Mouse (Mus musculus): ENCODE results near the gene Prr18. TPM values are rescaled to one million over a fixed set of nuclear protein-coding genes. Genes with fewer than 3 reads are reported as not detected.

Prr18 gene
- total RNA-seq, 2 experiments from 2014 or later: 0.08 TPM

DNA sequence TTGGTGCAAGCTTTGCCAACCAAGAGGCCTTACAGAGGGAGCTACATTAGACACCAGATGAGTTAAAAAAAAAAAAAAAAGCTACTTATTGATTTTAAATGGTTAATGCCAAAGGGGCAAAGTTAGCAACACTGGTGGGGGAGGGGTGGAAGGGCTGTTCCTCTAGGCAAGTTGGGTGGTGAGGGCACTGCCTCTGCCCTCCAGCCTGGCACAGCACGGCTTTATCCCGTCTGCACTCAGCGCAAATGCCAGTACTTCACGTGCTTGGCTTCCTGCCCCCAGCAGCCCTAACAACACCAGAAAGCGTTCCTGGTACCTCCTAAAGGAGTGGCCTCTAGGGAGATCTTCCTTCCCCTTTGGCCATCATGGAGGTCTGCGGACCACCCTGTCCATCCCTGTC is 6.2 kb downstream of the Prr18 start:
- no peak overlapping the region for H3K4me3 ChIP-seq
- no peak for TF ChIP-seq CTCF (IDR thresholded peaks at IDR 0.05)
- intact Hi-C loops (cut with DNase I): no loop called here
- DNase-seq: no peak
- H3K27ac ChIP-seq: no peak overlapping the region

DNA sequence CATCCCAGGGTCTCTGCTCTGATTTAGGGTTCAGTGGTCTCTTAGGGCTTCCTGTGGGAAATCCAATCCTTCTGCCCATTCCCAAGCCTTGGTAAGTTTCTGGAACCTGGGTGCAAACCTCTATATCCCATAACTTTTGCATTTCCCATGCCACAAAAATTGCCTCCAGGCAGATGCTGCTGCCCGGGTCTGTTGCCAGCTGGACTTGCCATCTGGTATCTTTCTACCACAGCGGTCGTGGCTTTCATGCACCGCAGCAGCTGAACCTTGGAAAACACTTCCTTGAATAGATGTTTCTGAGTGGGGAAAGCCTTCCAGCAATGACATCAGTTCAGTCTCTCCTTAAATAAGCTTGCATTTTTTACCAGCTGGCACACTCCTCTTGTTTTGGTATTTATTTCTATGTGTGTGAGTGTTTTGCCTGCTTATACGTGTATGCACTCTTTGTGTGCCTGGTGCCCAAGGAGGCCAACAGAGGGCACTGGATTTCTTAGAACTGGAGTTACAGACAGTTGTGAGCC is 10.6 kb downstream of the Prr18 start:
- DNase-seq: no peak
- H3K27ac ChIP-seq: no peak overlapping the region
- intact Hi-C loops (cut with DNase I): no loop called here
- TF ChIP-seq CTCF (IDR thresholded peaks at IDR 0.05): no peak
- H3K4me3 ChIP-seq: no peak overlapping the region

DNA sequence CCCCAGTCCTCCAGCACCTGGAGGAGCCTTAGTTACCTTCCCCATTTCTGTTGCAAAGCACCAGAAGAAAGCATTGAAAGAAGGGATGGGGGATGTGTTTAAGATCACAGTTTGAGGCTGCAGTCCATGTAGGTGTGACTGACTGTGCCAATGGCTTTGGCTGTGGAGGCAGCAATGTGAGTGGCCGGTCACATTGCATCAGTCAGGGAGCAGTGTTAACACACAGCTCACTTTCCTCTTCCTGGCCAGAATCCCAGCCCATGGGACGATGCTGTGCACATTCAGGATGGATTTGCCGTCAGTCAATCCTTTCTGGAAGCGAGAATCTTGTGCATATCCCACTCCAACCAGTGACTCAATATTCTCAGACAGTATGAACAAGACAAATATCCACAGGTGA is 11.7 kb downstream of the Prr18 start:
- Histone ChIP-seq H3K4me3 (no peak overlapping the region), H3K27ac (no peak overlapping the region)
- DNase-seq: peak; percentile 34
- TF ChIP-seq CTCF (IDR thresholded peaks at IDR 0.05): no peak
- intact Hi-C loops (cut with DNase I): no loop called here

DNA sequence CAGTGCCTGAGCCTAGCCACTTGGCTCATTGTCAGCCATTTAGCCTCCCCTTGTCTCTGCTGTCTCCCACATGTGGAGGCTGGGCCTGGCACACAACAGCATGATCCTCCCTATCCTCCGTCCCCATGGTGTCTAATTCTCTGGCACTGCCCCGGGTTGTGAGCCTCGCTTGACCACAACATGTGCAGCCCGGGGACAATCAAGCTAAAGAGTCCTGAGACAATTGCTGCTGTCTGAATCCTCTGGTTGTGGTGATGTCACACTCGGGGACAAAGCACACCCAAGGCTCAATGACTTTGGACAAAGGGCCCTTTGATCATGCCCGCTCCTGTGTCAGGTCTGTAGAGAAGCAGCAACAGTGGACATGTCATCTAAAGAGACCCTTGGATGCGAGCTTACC is 13.8 kb downstream of the Prr18 start:
- intact Hi-C loops (cut with DNase I): no loop called here
- H3K4me3 ChIP-seq: no peak overlapping the region
- no peak for TF ChIP-seq CTCF (IDR thresholded peaks at IDR 0.05)
- no peak overlapping the region for H3K27ac ChIP-seq
- no peak for DNase-seq

DNA sequence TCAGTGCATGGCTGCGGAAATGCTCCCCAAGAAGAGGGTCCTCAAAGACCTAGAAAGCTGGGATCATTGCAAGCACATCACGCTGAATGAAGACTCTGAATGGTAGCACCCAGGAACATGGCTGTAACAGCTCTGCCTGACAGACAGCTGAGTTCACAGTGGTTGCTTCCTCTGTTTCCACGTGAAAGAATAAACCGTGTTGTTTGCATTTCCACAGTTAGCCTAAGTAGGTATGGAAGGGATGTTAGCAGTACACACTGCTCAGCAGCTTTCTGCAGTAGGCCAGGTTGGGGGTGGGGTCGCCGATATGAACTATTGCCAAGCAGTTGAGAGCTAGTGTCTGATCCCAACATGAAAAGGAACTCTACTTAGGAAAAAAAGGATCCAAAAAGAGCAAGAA is 18.4 kb downstream of the Prr18 start, which contains the start of gene T2:
Gene T2 (plus strand): TSS at position 301 of the 400 bp plus-strand sequence.
- intact Hi-C loops (cut with DNase I): no loop called here
- no peak within 1 kb of the TSS for H3K27ac ChIP-seq
- H3K4me3 ChIP-seq: no peak within 1 kb of the TSS
- no peak for TF ChIP-seq CTCF (IDR thresholded peaks at IDR 0.05)
- DNase-seq: no peak

DNA sequence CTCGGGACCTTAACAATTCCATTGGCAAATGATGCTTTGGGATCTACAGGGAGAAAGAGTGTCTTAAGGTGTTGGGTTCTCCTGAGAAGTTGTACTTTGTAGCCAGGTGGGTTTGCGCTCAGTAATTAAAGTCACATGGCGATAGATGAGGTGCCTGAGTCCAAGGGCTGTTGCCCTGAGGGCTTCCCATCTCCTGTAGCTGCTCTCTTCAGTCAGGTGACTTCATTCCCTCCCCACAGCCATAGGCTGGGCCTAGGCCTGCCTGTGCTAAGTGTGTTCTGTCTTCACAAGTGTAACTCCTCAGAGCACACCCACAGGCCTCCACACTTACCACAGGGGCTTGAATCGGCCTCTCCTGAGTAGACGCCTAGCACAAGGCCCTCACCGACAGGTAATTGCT is 20.2 kb downstream of the Prr18 start:
- Histone ChIP-seq H3K4me3 (no peak overlapping the region), H3K27ac (no peak overlapping the region)
- no peak for TF ChIP-seq CTCF (IDR thresholded peaks at IDR 0.05)
- DNase-seq: no peak
- intact Hi-C loops (cut with DNase I): no loop called here

DNA sequence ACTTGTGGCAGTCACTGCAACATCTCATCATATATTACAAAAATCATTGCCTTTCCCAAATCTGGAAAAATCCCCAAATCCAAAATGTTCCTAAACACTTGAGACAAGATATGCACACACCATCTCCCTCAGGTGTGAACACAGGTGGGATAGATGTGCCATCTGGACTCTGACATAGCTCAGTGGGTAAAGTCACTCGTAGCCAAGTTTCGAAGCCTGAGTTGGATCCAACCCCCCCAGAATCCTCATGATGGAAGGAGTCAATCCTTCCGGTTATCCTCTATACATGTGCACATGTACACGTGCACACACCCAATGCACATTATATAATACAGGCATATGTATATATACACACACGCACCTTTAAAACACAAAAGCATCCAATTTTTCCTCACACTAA is 23.6 kb downstream of the Prr18 start:
- no peak for TF ChIP-seq CTCF (IDR thresholded peaks at IDR 0.05)
- Histone ChIP-seq H3K27ac (no peak overlapping the region), H3K4me3 (no peak overlapping the region)
- no peak for DNase-seq
- intact Hi-C loops (cut with DNase I): no loop called here

DNA sequence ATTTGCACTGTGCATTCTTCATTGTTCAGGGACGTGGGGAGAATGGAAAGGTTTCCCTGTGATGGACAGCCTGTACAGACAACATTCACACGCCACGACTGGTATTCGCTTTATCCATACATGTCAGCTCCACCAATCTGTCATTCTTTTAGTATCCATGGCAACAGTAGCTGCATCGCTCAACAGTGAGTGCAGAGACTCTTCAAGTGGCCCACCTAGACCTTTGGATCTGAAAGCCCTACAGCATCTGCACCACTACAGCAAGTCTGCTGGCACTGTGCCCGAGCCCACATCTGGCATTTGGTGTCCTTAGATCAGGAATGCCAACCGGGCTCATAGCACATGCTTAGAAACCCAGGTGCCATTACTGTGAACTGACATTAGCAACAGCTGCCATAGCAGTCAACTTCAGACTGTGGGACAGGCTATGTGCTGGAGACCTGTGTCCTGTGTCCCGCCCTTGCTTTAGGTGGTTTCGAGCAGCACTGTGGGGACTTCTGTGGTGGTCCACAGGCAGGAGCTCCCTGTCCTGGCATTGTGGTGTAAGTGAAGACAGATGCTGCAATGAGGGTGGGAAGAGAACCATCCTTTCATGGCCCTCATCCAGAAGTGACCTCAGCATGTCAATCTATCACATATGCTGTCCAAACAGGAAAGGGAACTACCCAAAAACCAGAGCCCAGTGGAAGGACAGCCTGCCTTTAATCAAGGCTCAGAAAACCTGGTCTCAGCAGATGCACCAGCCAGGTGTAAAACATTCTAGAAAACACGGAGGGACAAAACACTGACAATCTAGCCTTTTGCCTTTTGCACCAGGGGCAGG is 24.2 kb downstream of the Prr18 start:
- Histone ChIP-seq H3K27ac (no peak overlapping the region), H3K4me3 (no peak overlapping the region)
- intact Hi-C loops (cut with DNase I): no loop called here
- DNase-seq: no peak
- TF ChIP-seq CTCF (IDR thresholded peaks at IDR 0.05): no peak

DNA sequence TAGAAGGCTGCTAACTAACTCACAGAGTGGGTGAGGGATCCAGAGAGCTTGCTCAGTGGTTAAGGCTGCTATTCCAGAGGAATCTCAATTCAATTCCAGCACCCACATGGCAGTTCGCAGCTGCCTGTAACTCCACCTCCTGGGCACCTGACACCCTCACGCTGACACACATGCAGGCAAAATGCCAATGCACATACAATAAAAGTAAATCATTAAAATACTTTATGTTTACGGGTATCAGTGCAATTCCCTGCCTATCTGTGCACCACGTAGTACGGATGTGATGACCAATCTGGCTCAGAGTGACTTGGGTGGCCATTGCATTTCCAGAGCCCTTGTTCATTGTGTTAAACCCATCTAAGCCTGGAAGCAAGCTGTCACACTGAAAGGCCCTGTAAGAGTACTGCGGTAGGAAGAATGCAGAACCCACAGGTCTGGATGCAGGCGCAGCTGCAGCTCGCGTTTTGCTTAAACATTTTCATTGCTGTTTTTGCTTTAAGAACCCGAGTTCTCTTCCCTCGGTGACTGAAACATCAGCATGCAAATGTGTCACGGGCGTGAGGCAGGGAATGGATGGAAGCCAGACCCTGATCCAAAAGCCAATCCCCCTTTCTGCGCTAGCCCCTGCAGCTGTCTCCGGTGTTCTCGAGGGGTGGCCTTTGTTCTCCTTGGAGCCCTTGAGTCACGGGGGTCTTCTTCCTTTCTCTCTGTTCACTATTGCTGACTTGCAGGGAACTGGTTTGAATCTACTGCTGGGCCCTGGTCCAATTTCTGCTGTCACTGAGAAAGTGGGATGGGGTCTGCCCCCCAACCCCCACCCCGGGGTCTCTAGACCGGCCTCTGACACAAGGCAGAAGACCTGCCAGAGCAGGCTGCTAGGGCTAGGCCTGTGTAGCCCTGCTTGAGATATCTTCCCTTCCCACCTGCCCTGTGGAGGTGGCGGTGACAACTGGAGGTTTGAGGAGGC is 30.5 kb downstream of the Prr18 start:
- H3K4me3 ChIP-seq: no peak overlapping the region
- intact Hi-C loops (cut with DNase I): no loop called here
- no peak for DNase-seq
- no peak for TF ChIP-seq CTCF (IDR thresholded peaks at IDR 0.05)
- H3K27ac ChIP-seq: no peak overlapping the region

DNA sequence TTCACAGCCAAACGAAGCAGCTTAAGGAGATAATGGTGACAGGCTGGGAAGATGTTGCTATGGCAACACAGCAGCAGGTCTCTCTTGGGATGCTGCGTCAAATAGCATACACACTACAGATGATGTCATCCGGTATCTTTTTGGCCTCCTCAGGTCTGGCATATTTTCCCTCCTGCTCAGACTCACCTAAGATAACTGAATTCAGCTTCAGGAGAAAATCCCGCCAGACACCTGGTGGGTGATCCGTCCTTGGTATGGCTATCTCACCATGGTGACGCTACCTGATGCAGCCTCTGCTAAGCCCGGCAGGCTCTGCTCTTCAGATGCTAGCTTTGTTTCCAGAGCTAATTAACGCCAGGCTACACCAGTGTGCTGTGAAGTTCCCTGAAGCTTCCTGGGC is 31.3 kb downstream of the Prr18 start:
- DNase-seq: no peak
- Histone ChIP-seq H3K27ac (no peak overlapping the region), H3K4me3 (no peak overlapping the region)
- intact Hi-C loops (cut with DNase I): no loop called here
- no peak for TF ChIP-seq CTCF (IDR thresholded peaks at IDR 0.05)

DNA sequence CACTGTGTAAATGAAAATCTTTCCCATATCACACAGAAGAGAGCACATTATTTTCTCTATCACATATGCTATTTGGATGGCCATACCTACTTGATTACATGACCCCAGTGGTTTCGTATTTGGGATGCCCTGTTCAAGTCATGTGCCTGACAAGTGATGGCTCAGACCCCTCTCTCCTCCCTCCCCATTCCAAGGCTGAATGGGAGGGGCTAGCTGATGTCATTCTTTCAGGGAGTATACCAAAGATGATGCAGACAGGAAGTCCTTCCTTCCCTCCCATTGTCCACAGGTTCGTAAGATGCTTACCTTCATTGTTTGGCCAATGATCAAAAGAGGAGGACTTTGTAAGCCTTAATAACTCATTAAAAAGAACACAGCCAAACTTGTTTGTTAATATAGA is 31.9 kb downstream of the Prr18 start:
- DNase-seq: no peak

DNA sequence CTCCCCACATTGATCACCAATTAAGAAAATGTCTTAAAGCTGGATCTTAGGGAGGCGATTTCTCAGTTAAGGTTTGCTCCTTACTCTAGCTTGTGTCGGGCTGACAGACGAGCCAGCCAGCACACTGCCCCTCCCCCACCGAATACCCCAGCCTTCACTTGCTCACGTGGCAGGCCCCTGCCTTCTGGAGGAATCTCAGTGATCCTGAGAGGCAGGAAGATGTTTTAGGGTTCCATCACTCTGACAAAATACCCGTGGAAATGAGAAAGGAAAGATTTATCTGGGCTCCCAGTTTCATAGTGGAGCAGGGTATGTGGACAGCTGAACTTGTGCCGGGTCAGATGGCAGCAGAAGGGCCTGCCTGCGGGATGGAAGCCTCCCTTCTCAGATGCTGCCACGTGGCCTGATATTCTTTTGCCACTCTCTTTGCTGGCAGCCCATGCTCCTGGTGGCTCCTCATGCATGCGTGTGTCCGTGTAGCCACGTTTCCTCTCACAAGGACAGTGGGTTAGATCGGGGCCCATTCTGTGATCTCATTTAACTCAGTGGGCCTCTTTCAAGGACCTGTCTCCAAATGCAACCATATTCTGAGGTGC is 33.5 kb downstream of the Prr18 start:
- no peak for TF ChIP-seq CTCF (IDR thresholded peaks at IDR 0.05)
- intact Hi-C loops (cut with DNase I): no loop called here
- no peak for DNase-seq
- Histone ChIP-seq H3K27ac (no peak overlapping the region), H3K4me3 (no peak overlapping the region)

More for the DNA sequence above, 31.9 kb downstream of the Prr18 start:
- H3K27ac ChIP-seq: no peak overlapping the region
- intact Hi-C loops (cut with DNase I): no loop called here
- no peak overlapping the region for H3K4me3 ChIP-seq
- TF ChIP-seq CTCF (IDR thresholded peaks at IDR 0.05): no peak
